In the genomic region with DNA sequence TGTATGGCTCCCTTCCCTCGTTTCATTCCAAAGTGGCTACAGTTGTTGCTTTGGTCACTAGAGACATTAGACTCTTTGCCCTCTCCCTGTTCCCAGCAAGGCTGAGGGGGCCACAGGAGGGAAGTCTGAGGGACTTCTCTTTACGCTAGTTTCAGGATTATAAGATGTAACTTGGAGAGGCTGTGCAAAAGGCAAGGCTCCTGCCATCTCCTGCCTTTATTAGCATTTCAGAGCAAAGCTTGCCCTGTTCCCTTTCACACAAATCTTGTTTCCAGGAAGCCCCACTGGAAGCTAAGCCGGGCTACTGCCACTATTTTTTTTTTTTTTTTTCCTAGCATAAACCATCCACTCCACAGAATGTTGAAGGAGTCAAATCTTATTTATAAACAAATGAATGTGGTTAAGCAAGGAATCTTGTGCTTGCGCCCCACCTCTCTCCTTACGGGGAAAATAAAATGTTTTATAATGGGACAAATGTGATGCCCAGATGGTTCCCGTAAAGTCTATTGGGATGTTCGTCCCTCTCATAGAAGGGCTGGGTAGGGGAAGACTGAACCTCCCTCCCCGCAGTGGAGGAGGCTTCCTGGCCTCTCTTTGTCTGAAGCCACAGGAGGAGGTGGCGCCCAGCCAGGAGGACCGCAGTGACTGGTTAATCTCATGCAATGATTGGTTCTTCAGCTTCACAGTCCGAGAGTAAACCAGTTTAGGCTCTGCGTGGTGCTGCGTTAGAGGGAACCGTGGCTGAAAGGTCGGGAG, we compare ENCODE assay signal across 8 mouse cellular contexts.
DNase-seq lines count a peak whose midpoint lies in the region; ATAC-seq lines count a peak whose summit lies in the region.

No protein-coding gene starts in this region.

- no peak overlapping the region for H3K4me3 ChIP-seq in midbrain, embryonic 12.5 days

- H3K9me3 ChIP-seq in midbrain, embryonic 12.5 days: no peaks in the 10 kb centered on the region

- under 1% methylated on average over 15 of the region's 15 CpGs for WGBS in midbrain, embryonic 12.5 days

- peak overlapping the region; percentile 47 for H3K4me2 ChIP-seq in midbrain, embryonic 12.5 days (replicated peaks)

- H3K4me1 ChIP-seq in midbrain, embryonic 12.5 days: peaks cover 46% of the 10 kb centered on the region

- H3K27me3 ChIP-seq in midbrain, embryonic 12.5 days: no peaks in the 10 kb centered on the region

- peak overlapping the region; percentile 77 for H3K27ac ChIP-seq in midbrain, embryonic 12.5 days (replicated peaks)

- peak overlapping the region; percentile 28; the same call in 1 of the 2 replicates for H3K9ac ChIP-seq in midbrain, embryonic 12.5 days (replicated peaks)

- ATAC-seq in hematopoietic stem cell, adult 5-6 weeks (replicated peaks in 1 of 2; ENCODE audit: insufficient read depth in 1 of 2, low FRiP score in 2 of 2, low TSS enrichment in 1 of 2, low read depth in 1 of 2, poor library complexity in 2 of 2, severe bottlenecking in 2 of 2): peak; percentile 43 to 73
- ATAC-seq in midbrain, embryonic 12.5 days (ENCODE audit: low FRiP score, low read depth): peak; percentile 84

- H3K36me3 ChIP-seq in midbrain, embryonic 12.5 days: no peaks in the 10 kb centered on the region

- DNase-seq in adipocyte (ENCODE audit: low spot score): peak; percentile 71
- DNase-seq in cerebellum, adult 8-10 months: peak; percentile 86
- peak; percentile 42 for DNase-seq in forelimb bud, embryonic 11.5 days (ENCODE audit: low read depth, low spot score)
- peak; percentile 39 to 55 for DNase-seq in left cerebral cortex, adult 8-10 months (ENCODE audit: low spot score in 2 of 2)
- DNase-seq in testis, postnatal 10 days (ENCODE audit: low spot score): peak; percentile 89
- no peak for DNase-seq in spleen, adult 12 weeks (ENCODE audit: low spot score)
